Mouse (Mus musculus) liver, adult 2 months (tissue): ENCODE measurements around the gene Ppan.

ENCODE experiments used
- CTCF ChIP-seq: fragments of 200-500 bp; IDR thresholded peaks from 2 replicates; pipeline ENCODE4 v1.5.1; 2011; ENCODE audit warnings: low read depth, low read length, control low read depth
- POLR2A ChIP-seq: fragments of 200-500 bp; IDR thresholded peaks from 2 replicates; pipeline ENCODE4 v1.6.1; 2011; ENCODE audit warnings: low read length, control low read depth; ENCODE audit not compliant: insufficient read depth; ENCODE audit errors: extremely low read depth

DNA sequence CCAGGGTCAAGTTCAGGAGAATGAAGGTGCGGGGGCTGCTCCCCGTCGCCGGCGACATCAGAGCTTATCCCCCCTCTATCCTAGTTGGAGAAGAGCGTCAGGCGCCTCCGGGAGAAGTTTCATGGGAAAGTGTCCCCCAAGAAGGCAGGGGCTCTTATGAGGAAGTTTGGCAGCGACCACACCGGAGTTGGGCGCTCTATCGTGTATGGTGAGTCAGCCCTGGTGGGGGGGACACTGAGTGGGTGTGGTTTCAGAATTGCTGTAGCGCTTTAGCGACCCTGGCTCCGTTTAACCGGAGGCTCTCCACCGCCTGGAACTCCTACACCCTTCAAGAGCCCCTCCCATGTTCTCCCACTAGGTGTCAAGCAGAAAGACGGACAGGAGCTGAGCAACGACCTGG lies 18.7 kb upstream of the Ppan start:
- TF ChIP-seq CTCF (no peak), POLR2A (no peak)
